Mouse (Mus musculus) neural tube, embryonic 15.5 days (tissue): ENCODE measurements at regions not wholly inside any gene's neighbourhood (a gene's known extent, or its start where the extent isn't known, plus 50 kb on each side); places are given as distances from the start of the nearest gene placed in this dataset.

Source experiments
- ATAC-seq: fragments of 200-750 bp; cut with Nextera tagmentation; 2 replicates; pipeline ENCODE4 v1.8.0; 2017; ENCODE audit warnings: mild to moderate bottlenecking, moderate TSS enrichment, moderate library complexity; ENCODE audit not compliant: low FRiP score
- H3K27ac ChIP-seq: fragments of 300-500 bp; sonication (generic); replicated peaks from 2 replicates; pipeline ENCODE4 v1.5.1; 2015; ENCODE audit warnings: mild to moderate bottlenecking, inconsistent platforms
- H3K27me3 ChIP-seq: fragments of 300-500 bp; sonication (generic); replicated peaks from 2 replicates; pipeline ENCODE4 v1.6.1; 2015; ENCODE audit warnings: inconsistent platforms
- H3K36me3 ChIP-seq: fragments of 300-500 bp; sonication (generic); 2 replicates; pipeline ENCODE4 v1.6.1; 2015; ENCODE audit warnings: inconsistent platforms
- H3K4me1 ChIP-seq: fragments of 300-500 bp; sonication (generic); 2 replicates; pipeline ENCODE4 v1.6.1; 2015; ENCODE audit warnings: inconsistent platforms
- H3K4me2 ChIP-seq: fragments of 300-500 bp; sonication (generic); 2 replicates; pipeline ENCODE4 v1.6.1; 2015; ENCODE audit warnings: inconsistent platforms, mild to moderate bottlenecking, moderate library complexity
- H3K4me3 ChIP-seq: fragments of 300-500 bp; sonication (generic); replicated peaks from 2 replicates; pipeline ENCODE4 v1.5.1; 2015; ENCODE audit warnings: mild to moderate bottlenecking, inconsistent platforms
- H3K9ac ChIP-seq: fragments of 300-500 bp; sonication (generic); replicated peaks from 2 replicates; pipeline ENCODE4 v1.6.1; 2015; ENCODE audit warnings: mild to moderate bottlenecking, inconsistent platforms
- H3K9me3 ChIP-seq: fragments of 300-500 bp; sonication (generic); replicated peaks from 2 replicates; pipeline ENCODE4 v1.6.1; 2016; ENCODE audit warnings: inconsistent platforms
- WGBS: fragments of 180-500 bp; shearing (Covaris S2); methylation state at CpG from one replicate; pipeline ENCODE4 v1.1.7; 2015; ENCODE audit warnings: mixed read lengths; 5-methylcytosine and 5-hydroxymethylcytosine counted together

DNA sequence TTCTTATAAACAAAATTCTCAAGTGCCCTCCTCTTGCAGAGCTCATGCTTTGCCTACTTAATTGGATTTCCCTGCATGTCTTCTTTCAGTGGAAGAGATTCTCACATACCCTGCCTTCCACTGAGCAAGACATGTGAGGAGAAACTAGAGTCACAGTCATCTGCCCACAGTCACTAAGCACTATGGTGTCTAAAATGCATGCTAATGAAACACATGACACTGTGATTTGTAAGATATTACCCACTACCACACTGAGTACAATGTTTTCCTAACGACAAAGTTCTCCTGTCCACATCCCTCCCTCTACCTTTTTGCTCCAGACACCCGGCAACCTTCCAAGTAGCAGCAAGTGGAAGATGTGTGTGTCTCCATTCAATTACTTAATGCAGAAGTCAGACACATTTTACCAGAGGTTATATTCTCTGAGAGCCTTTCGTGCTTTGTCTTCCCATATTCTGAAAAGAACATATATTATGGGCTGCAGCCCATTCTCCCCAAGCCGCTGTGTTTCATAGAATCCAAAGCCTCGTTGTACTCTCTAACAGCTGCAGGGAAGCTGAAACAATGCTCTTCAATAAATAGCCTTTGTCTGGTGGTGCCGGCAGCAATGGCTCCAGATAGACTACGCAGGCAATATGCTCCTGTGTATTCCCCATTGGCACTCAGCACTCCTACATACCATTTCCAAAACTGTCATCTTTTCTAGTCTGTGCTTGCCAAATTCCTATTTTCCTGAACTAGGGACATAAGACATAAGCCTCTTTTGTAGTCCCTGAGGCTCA, 670.7 kb downstream of the Poteg start:
- 19% methylated on average over 7 of the region's 7 CpGs for WGBS
- ATAC-seq = no peak; the same call in 1 of the 2 replicates
- no peak overlapping the region for H3K27ac ChIP-seq

DNA sequence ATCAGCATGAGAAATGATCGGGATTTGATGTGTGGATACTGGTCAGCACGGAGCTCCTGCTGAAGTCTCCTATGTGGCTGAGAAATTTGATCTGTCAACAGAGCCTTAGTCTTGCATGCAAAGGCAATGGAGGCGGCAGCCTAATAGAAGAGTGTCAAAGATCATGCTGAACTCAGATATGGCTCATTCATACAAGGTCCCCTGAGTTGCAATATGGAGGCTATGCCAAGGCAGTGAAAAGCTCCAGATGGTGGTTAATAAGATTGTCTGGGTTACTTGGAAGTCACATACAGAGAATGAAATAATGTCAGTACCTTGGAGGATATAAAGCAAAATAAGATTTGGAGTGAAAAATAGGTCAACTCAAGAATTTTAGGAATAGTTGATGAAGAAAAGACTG, 677.6 kb downstream of the Poteg start:
- no peak for ATAC-seq
- no peaks in the 10 kb centered on the region for H3K9me3 ChIP-seq
- H3K36me3 ChIP-seq = no peaks in the 10 kb centered on the region
- 77% methylated on average over 3 of the region's 3 CpGs for WGBS
- no peak overlapping the region for H3K27ac ChIP-seq
- no peaks in the 10 kb centered on the region for H3K27me3 ChIP-seq
- no peak overlapping the region for H3K9ac ChIP-seq
- H3K4me3 ChIP-seq = no peak overlapping the region
- no peaks in the 10 kb centered on the region for H3K4me1 ChIP-seq
- no peak overlapping the region for H3K4me2 ChIP-seq

More for the DNA sequence above, 670.7 kb downstream of the Poteg start:
- Histone ChIP-seq H3K9ac (no peak overlapping the region), H3K4me3 (no peak overlapping the region), H3K4me2 (no peak overlapping the region), H3K9me3 (no peaks in the 10 kb centered on the region), H3K4me1 (peaks cover 7% of the 10 kb centered on the region; the same call in 1 of the 2 replicates), H3K27me3 (no peaks in the 10 kb centered on the region), H3K36me3 (no peaks in the 10 kb centered on the region)

GRCm38 (mm10) chr8:28141916-28142315, 694.4 kb downstream of the Poteg start:
- Histone ChIP-seq H3K4me1 (no peaks in the 10 kb centered on the region), H3K36me3 (no peaks in the 10 kb centered on the region), H3K27me3 (no peaks in the 10 kb centered on the region), H3K9me3 (no peaks in the 10 kb centered on the region), H3K27ac (no peak overlapping the region), H3K4me3 (no peak overlapping the region), H3K9ac (no peak overlapping the region), H3K4me2 (no peak overlapping the region)
- 34% methylated on average over 3 of the region's 3 CpGs for WGBS
- ATAC-seq = no peak

DNA sequence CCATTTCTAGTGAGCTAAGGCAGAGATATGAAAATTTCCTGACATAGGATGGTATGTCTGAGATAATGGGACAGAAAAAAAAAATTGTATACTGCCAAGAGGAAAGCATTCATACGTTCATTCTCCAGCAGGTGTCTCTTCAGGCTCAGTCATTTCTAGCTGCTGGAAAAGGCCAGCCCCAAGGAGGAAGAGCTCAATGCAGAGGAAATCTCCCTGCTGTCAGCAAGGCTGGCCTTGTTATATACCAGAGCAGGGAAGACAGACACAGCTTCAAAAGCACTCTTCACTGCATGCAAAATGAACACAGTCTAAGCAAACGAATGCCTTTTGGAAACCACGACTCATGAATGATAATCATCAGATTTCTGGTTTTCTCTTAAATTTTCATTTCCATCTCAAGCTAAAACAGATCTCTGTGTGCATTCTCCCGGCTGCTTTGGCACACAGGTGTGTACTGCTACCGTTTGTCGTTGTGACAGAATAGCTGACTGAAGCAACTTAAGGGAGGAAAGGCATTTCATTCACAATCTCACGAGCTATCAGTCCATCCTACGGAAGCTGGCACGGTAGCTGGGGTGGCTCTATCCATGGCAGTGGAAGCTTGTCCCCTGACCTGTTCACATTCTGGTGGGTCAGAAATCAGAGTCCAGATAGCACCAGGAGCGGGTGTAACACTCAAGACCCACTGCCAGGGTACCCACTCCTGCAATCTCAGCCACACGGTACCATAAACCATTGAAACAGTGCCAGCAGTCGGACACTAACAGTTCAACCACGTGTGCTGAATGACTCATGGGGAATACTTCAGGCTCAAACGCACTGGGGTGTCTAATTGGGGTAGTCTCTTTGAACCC, 701.4 kb downstream of the Poteg start:
- ATAC-seq = peak; percentile 85
- peak overlapping the region; percentile 29; the same call in 1 of the 2 replicates for H3K27ac ChIP-seq
- WGBS = 67% methylated on average over 14 of the region's 14 CpGs

DNA sequence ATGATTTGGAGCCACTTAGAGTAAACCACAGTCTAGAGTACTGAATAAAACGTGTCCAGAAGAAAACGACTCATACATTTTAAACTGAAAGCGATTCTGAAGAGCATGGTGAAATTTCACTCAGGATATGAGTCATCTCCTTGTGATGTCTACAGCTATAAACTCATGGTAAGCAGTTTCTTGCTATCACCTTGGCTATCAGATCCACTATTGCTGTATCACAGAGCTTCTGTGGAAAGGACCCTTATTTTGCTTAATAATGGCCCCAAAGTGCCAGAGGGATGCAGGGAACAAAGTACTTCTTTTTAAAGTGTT, 701.9 kb downstream of the Poteg start:
- ATAC-seq = no peak
- Histone ChIP-seq H3K4me2 (no peak overlapping the region), H3K4me1 (no peaks in the 10 kb centered on the region), H3K36me3 (no peaks in the 10 kb centered on the region), H3K27ac (no peak overlapping the region), H3K27me3 (no peaks in the 10 kb centered on the region), H3K9me3 (no peaks in the 10 kb centered on the region), H3K9ac (no peak overlapping the region), H3K4me3 (no peak overlapping the region)
- WGBS = 85% methylated on average over 3 of the region's 3 CpGs

More for the DNA sequence above, 701.4 kb downstream of the Poteg start:
- H3K4me3 ChIP-seq = no peak overlapping the region
- H3K9me3 ChIP-seq = no peaks in the 10 kb centered on the region
- H3K27me3 ChIP-seq = no peaks in the 10 kb centered on the region
- no peaks in the 10 kb centered on the region for H3K36me3 ChIP-seq
- no peak overlapping the region for H3K9ac ChIP-seq
- no peak overlapping the region for H3K4me2 ChIP-seq
- no peaks in the 10 kb centered on the region for H3K4me1 ChIP-seq

GRCm38 (mm10) chr8:28160651-28161050, 713.2 kb downstream of the Poteg start:
- H3K4me1 ChIP-seq = no peaks in the 10 kb centered on the region
- no peak overlapping the region for H3K27ac ChIP-seq
- H3K4me3 ChIP-seq = no peak overlapping the region
- WGBS = 89% methylated on average over 4 of the region's 4 CpGs
- no peak overlapping the region for H3K4me2 ChIP-seq
- H3K27me3 ChIP-seq = no peaks in the 10 kb centered on the region
- no peaks in the 10 kb centered on the region for H3K9me3 ChIP-seq
- no peak for ATAC-seq
- no peaks in the 10 kb centered on the region for H3K36me3 ChIP-seq
- no peak overlapping the region for H3K9ac ChIP-seq

DNA sequence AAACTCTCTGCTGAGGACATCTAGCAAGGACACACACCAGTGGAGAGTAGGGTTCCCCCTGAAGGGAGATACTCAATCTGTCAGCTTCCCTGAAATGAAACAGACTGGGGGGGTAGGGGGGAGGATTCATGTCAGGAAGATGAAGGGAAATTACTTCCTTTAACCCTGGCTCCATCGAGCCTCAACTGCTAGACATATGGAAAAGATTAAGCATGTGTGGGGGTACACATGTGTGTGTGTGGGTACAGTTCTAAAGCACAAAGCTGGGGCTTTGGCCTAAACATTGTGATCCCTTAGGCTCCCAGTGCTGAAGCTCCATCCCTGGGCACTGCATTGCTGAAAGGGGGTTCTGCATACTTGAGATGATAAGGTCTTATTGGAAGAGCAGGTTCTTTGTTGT, 720.6 kb downstream of the Poteg start:
- Histone ChIP-seq H3K4me1 (no peaks in the 10 kb centered on the region), H3K9ac (no peak overlapping the region), H3K4me3 (no peak overlapping the region), H3K36me3 (no peaks in the 10 kb centered on the region), H3K4me2 (no peak overlapping the region), H3K27me3 (no peaks in the 10 kb centered on the region), H3K27ac (no peak overlapping the region), H3K9me3 (no peaks in the 10 kb centered on the region)
- 69% methylated on average over 1 of the region's 1 CpGs for WGBS
- ATAC-seq = no peak

DNA sequence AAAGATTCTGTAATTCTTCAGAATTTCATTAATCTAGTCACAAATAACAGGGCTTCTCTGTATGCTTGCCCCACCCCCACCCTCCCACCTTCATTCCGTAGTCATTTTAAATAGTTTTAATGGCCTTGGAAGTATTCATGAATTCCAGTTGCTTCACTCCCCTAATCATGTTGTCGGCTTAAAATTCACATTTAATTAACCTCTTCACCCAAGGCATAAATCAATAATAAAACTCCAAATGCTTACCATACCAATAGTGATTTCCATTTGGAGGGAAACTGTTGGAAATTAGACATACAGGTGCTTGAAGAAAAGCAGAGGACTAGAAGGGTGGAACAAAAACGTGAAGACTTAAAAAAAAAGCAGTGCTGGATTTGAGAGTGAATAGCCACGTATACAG, 724.0 kb downstream of the Poteg start:
- no peak overlapping the region for H3K4me2 ChIP-seq
- no peak for ATAC-seq

GRCm38 (mm10) chr8:28195943-28196342, 748.5 kb downstream of the Poteg start:
- WGBS = 20% methylated on average over 1 of the region's 1 CpGs
- no peak overlapping the region for H3K9ac ChIP-seq
- no peak for ATAC-seq
- no peak overlapping the region for H3K4me2 ChIP-seq
- no peaks in the 10 kb centered on the region for H3K36me3 ChIP-seq
- no peak overlapping the region for H3K4me3 ChIP-seq
- no peaks in the 10 kb centered on the region for H3K4me1 ChIP-seq
- no peak overlapping the region for H3K27ac ChIP-seq
- H3K9me3 ChIP-seq = no peaks in the 10 kb centered on the region
- no peaks in the 10 kb centered on the region for H3K27me3 ChIP-seq

More for the DNA sequence above, 724.0 kb downstream of the Poteg start:
- Histone ChIP-seq H3K27ac (no peak overlapping the region), H3K4me3 (no peak overlapping the region), H3K9ac (no peak overlapping the region), H3K27me3 (no peaks in the 10 kb centered on the region), H3K36me3 (no peaks in the 10 kb centered on the region), H3K9me3 (no peaks in the 10 kb centered on the region), H3K4me1 (no peaks in the 10 kb centered on the region)
- WGBS = 35% methylated on average over 4 of the region's 4 CpGs

DNA sequence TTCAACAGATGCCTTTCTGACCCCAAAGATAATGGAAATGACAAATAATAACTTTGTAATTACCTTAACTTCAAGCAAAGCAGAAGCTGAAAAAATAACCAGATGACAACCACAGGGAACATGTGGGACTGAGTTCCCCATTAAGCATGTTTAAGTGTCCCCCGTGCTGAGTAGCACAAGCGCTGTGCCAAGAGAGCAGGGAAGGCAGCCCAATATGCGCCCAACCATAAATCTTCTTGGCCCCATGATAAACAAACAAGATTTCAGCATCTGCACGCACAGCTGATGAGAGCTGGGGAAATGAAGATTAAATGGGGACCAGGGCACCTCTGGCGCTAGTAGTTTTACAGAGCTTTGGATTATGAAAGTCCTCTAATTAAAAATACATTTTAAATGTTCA, 788.1 kb downstream of the Poteg start:
- Histone ChIP-seq H3K4me1 (no peaks in the 10 kb centered on the region), H3K9me3 (no peaks in the 10 kb centered on the region), H3K27ac (no peak overlapping the region), H3K4me3 (no peak overlapping the region), H3K36me3 (no peaks in the 10 kb centered on the region), H3K27me3 (no peaks in the 10 kb centered on the region), H3K9ac (no peak overlapping the region), H3K4me2 (no peak overlapping the region)
- no peak for ATAC-seq
- 40% methylated on average over 5 of the region's 5 CpGs for WGBS

GRCm38 (mm10) chr8:28239411-28239810, 791.9 kb downstream of the Poteg start:
- H3K9ac ChIP-seq = no peak overlapping the region
- ATAC-seq = no peak
- no peak overlapping the region for H3K27ac ChIP-seq
- no peaks in the 10 kb centered on the region for H3K9me3 ChIP-seq
- 54% methylated on average over 7 of the region's 7 CpGs for WGBS
- H3K36me3 ChIP-seq = no peaks in the 10 kb centered on the region
- H3K4me2 ChIP-seq = no peak overlapping the region
- no peaks in the 10 kb centered on the region for H3K4me1 ChIP-seq
- no peak overlapping the region for H3K4me3 ChIP-seq
- no peaks in the 10 kb centered on the region for H3K27me3 ChIP-seq
